Mouse (Mus musculus): Measurements from ENCODE around the gene Nip7. TPM values are rescaled to one million over a fixed set of nuclear protein-coding genes. Genes with fewer than 3 reads are reported as not detected.
"Not testable (repeated sequence)": the region's sequence is repeated elsewhere in the genome, so short reads cannot be mapped to it uniquely, and the experiment has no call there.

The Nip7 gene
- polyA plus RNA-seq, 1 experiment from 2014 or later, result 80.0 TPM

GRCm38 (mm10) chr8:107074128-107074527 is 17.5 kb downstream of the Nip7 start:
- H3K36me3 ChIP-seq, result peaks cover 86% of the 10 kb centered on the region
- 95% methylated on average over 1 of the region's 1 CpGs for WGBS

GRCm38 (mm10) chr8:107076239-107076888 is 19.7 kb downstream of the Nip7 start:
- ATAC-seq (ENCODE audit: insufficient number of reproducible peaks, low FRiP score, low TSS enrichment, low read depth), result no peak

More at GRCm38 (mm10) chr8:107074128-107074527, 17.5 kb downstream of the Nip7 start:
- Histone ChIP-seq H3K4me1 (no peaks in the 10 kb centered on the region; the same call in 1 of the 2 replicates), H3K27ac (replicated peaks) (no peak overlapping the region), H3K9ac (no peak overlapping the region), H3K27me3 (no peaks in the 10 kb centered on the region), H3K4me3 (replicated peaks) (no peak overlapping the region), H3K4me2 (replicated peaks) (no peak overlapping the region), H3K9me3 (replicated peaks) (no peaks in the 10 kb centered on the region)
- ATAC-seq (ENCODE audit: insufficient number of reproducible peaks, low FRiP score, low TSS enrichment, low read depth), result no peak

GRCm38 (mm10) chr8:107085358-107085757 is 28.7 kb downstream of the Nip7 start:
- no peak overlapping the region for H3K9ac ChIP-seq
- H3K4me2 ChIP-seq (replicated peaks), result no peak overlapping the region
- no peak overlapping the region for H3K27ac ChIP-seq (replicated peaks)
- no peaks in the 10 kb centered on the region for H3K4me1 ChIP-seq
- 97% methylated on average over 17 of the region's 17 CpGs for WGBS
- peaks cover 79% of the 10 kb centered on the region for H3K36me3 ChIP-seq
- H3K27me3 ChIP-seq, result no peaks in the 10 kb centered on the region
- H3K9me3 ChIP-seq (replicated peaks), result no peaks in the 10 kb centered on the region
- no peak overlapping the region for H3K4me3 ChIP-seq (replicated peaks)
- ATAC-seq (ENCODE audit: insufficient number of reproducible peaks, low FRiP score, low TSS enrichment, low read depth), result no peak

More at GRCm38 (mm10) chr8:107076239-107076888, 19.7 kb downstream of the Nip7 start:
- H3K27ac ChIP-seq (replicated peaks), result no peak overlapping the region
- no peaks in the 10 kb centered on the region; the same call in 1 of the 2 replicates for H3K4me1 ChIP-seq
- WGBS, result 82% methylated on average over 7 of the region's 7 CpGs
- no peak overlapping the region for H3K9ac ChIP-seq
- peaks cover 88% of the 10 kb centered on the region for H3K36me3 ChIP-seq
- H3K4me3 ChIP-seq (replicated peaks), result no peak overlapping the region
- H3K9me3 ChIP-seq (replicated peaks), result no peaks in the 10 kb centered on the region
- H3K27me3 ChIP-seq, result no peaks in the 10 kb centered on the region
- no peak overlapping the region for H3K4me2 ChIP-seq (replicated peaks)

GRCm38 (mm10) chr8:107086018-107086417 is 29.3 kb downstream of the Nip7 start:
- Histone ChIP-seq H3K4me2 (replicated peaks) (no peak overlapping the region), H3K4me3 (replicated peaks) (no peak overlapping the region), H3K9ac (no peak overlapping the region), H3K27me3 (no peaks in the 10 kb centered on the region), H3K27ac (replicated peaks) (no peak overlapping the region), H3K4me1 (no peaks in the 10 kb centered on the region), H3K36me3 (peaks cover 79% of the 10 kb centered on the region), H3K9me3 (replicated peaks) (no peaks in the 10 kb centered on the region)
- 93% methylated on average over 5 of the region's 5 CpGs for WGBS
- no peak for ATAC-seq (ENCODE audit: insufficient number of reproducible peaks, low FRiP score, low TSS enrichment, low read depth)

- Histone ChIP-seq H3K9ac (no peak overlapping the region), H3K27me3 (no peaks in the 10 kb centered on the region), H3K4me3 (replicated peaks) (no peak overlapping the region), H3K9me3 (replicated peaks) (no peaks in the 10 kb centered on the region), H3K27ac (replicated peaks) (no peak overlapping the region), H3K4me1 (no peaks in the 10 kb centered on the region), H3K36me3 (peaks cover 67% of the 10 kb centered on the region), H3K4me2 (replicated peaks) (no peak overlapping the region)
- ATAC-seq (ENCODE audit: insufficient number of reproducible peaks, low FRiP score, low TSS enrichment, low read depth), result no peak
- 91% methylated on average over 5 of the region's 5 CpGs for WGBS
Observed at GRCm38 (mm10) chr8:107088526-107089063, 31.9 kb downstream of the Nip7 start.

- no peak overlapping the region for H3K4me3 ChIP-seq (replicated peaks)
- 83% methylated on average over 7 of the region's 7 CpGs for WGBS
- no peak overlapping the region for H3K9ac ChIP-seq
- ATAC-seq (ENCODE audit: insufficient number of reproducible peaks, low FRiP score, low TSS enrichment, low read depth), result no peak
- no peak overlapping the region for H3K27ac ChIP-seq (replicated peaks)
- H3K9me3 ChIP-seq (replicated peaks), result no peaks in the 10 kb centered on the region
- peaks cover 58% of the 10 kb centered on the region for H3K36me3 ChIP-seq
- H3K27me3 ChIP-seq, result no peaks in the 10 kb centered on the region
- peaks cover 17% of the 10 kb centered on the region for H3K4me1 ChIP-seq
- H3K4me2 ChIP-seq (replicated peaks), result no peak overlapping the region
Observed at GRCm38 (mm10) chr8:107090531-107090930, 33.9 kb downstream of the Nip7 start.

- H3K4me1 ChIP-seq, result peaks cover 22% of the 10 kb centered on the region
- H3K9ac ChIP-seq, result peak overlapping the region; percentile 78
- H3K4me3 ChIP-seq (replicated peaks), result peak overlapping the region; percentile 86
- H3K27ac ChIP-seq (replicated peaks), result peak overlapping the region; percentile 93
- no peaks in the 10 kb centered on the region for H3K27me3 ChIP-seq
- no peaks in the 10 kb centered on the region for H3K9me3 ChIP-seq (replicated peaks)
- peak overlapping the region; percentile 56 for H3K4me2 ChIP-seq (replicated peaks)
- WGBS, result under 1% methylated on average over 52 of the region's 53 CpGs
- peak; percentile 83 for ATAC-seq (ENCODE audit: insufficient number of reproducible peaks, low FRiP score, low TSS enrichment, low read depth)
- H3K36me3 ChIP-seq, result peaks cover 15% of the 10 kb centered on the region
Observed at GRCm38 (mm10) chr8:107095717-107096365, 39.2 kb downstream of the Nip7 start.

- H3K9ac ChIP-seq, result peak within 1 kb of the TSS; percentile 78
- no peaks in the 10 kb centered on the region for H3K9me3 ChIP-seq (replicated peaks)
- peak within 1 kb of the TSS; percentile 93 for H3K27ac ChIP-seq (replicated peaks)
- ATAC-seq (ENCODE audit: insufficient number of reproducible peaks, low FRiP score, low TSS enrichment, low read depth), result peak; percentile 95
- H3K4me1 ChIP-seq, result peaks cover 22% of the 10 kb centered on the region
- peak within 1 kb of the TSS; percentile 56 for H3K4me2 ChIP-seq (replicated peaks)
- no peaks in the 10 kb centered on the region for H3K27me3 ChIP-seq
- H3K4me3 ChIP-seq (replicated peaks), result peak within 1 kb of the TSS; percentile 86
- peaks cover 11% of the 10 kb centered on the region; the same call in 1 of the 2 replicates for H3K36me3 ChIP-seq
- WGBS, result 4% methylated on average over 39 of the region's 39 CpGs
Observed at GRCm38 (mm10) chr8:107096366-107097036, 39.8 kb downstream of the Nip7 start, which contains the start of gene Terf2. Terf2 (minus strand) TSS chr8:107096547.

- H3K27ac ChIP-seq (replicated peaks), result 0 out of 2 replicates have a peak overlapping the region, but pooled peaks have one; percentile 17
- H3K4me3 ChIP-seq (replicated peaks), result no peak overlapping the region
- H3K9ac ChIP-seq, result no peak overlapping the region
- WGBS, result 49% methylated on average over 2 of the region's 2 CpGs
- H3K9me3 ChIP-seq (replicated peaks), result no peaks in the 10 kb centered on the region
- no peaks in the 10 kb centered on the region for H3K36me3 ChIP-seq
- H3K4me1 ChIP-seq, result 0 out of 2 replicates have a peak, but pooled peaks cover 4% of the 10 kb centered on the region
- no peaks in the 10 kb centered on the region for H3K27me3 ChIP-seq
- H3K4me2 ChIP-seq (replicated peaks), result no peak overlapping the region
- no peak for ATAC-seq (ENCODE audit: insufficient number of reproducible peaks, low FRiP score, low TSS enrichment, low read depth)
Observed at GRCm38 (mm10) chr8:107100635-107101034, 44.0 kb downstream of the Nip7 start.

- Histone ChIP-seq H3K27ac (replicated peaks) (no peak overlapping the region), H3K4me2 (replicated peaks) (no peak overlapping the region), H3K4me1 (no peaks in the 10 kb centered on the region), H3K27me3 (no peaks in the 10 kb centered on the region), H3K36me3 (no peaks in the 10 kb centered on the region), H3K9me3 (replicated peaks) (no peaks in the 10 kb centered on the region), H3K9ac (no peak overlapping the region), H3K4me3 (replicated peaks) (no peak overlapping the region)
- WGBS, result 10% methylated on average over 4 of the region's 4 CpGs
- ATAC-seq (ENCODE audit: insufficient number of reproducible peaks, low FRiP score, low TSS enrichment, low read depth), result no peak
Observed at GRCm38 (mm10) chr8:107104547-107104946, 47.9 kb downstream of the Nip7 start.

GRCm38 (mm10) chr8:107108089-107108488 is 51.4 kb downstream of the Nip7 start:
- H3K36me3 ChIP-seq; H3K9ac ChIP-seq; ATAC-seq (ENCODE audit: insufficient number of reproducible peaks, low FRiP score, low TSS enrichment, low read depth); H3K4me1 ChIP-seq; H3K4me2 ChIP-seq (replicated peaks); H3K27me3 ChIP-seq; H3K27ac ChIP-seq (replicated peaks); H3K9me3 ChIP-seq (replicated peaks); H3K4me3 ChIP-seq (replicated peaks): not testable (repeated sequence)
- WGBS, result 95% methylated on average over 5 of the region's 5 CpGs

Measured in embryonic facial prominence, embryonic 15.5 days (tissue).